Mouse (Mus musculus): ENCODE measurements around the gene Clic3. TPM values are rescaled to one million over a fixed set of nuclear protein-coding genes. Genes with fewer than 3 reads are reported as not detected.

Gene Clic3
- polyA plus RNA-seq (2012; rRNA removed), result 0.14 and 0.23 TPM in 2 replicates

GRCm38 (mm10) chr2:25456205-25456953 lies at the start of gene Clic3:
Clic3 (plus strand) TSS chr2:25456838.

DNA sequence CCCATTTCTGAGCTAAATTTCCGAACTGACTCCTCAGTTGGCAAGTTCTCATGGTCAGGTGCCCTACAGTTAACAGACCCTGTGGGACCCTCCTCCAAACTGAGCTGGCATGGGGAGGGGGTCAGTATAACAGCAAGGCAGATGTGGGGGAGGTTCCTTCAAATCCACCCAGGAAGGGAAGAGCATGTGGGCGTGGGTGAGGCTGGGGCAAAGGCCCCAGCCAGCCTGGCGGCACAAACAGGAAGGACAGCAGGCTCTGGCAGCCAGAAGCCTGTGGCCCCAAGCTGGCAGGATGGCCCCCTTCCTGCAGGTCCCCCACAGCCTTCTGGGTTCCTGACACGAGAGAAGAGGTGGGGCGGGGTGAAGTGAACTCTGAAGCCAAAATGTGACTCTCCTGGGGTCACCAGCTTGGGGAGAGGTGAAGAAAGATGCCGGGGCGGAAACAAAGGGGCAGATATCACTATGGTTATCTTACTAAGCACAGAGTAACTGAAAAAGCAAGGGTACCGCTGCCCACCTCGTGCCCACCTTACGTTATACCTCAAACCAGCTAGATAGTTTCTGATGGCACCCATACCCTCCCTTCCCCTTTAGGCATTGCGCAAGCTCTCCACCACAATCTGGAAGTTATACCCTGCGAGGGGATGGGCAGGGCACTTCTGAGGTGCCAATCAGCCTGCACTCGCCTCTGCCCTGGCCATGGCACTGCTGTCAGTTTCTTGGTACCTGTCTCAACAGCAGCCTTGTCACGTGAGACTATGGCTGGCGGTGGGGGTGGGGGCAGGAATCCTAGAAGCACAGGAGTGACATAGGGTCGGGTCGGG lies 33.8 kb upstream of the Clic3 start, which contains the start of gene Fut7:
TSS of gene Fut7 (plus strand) at position 681 of the 824 bp plus-strand sequence.

DNA sequence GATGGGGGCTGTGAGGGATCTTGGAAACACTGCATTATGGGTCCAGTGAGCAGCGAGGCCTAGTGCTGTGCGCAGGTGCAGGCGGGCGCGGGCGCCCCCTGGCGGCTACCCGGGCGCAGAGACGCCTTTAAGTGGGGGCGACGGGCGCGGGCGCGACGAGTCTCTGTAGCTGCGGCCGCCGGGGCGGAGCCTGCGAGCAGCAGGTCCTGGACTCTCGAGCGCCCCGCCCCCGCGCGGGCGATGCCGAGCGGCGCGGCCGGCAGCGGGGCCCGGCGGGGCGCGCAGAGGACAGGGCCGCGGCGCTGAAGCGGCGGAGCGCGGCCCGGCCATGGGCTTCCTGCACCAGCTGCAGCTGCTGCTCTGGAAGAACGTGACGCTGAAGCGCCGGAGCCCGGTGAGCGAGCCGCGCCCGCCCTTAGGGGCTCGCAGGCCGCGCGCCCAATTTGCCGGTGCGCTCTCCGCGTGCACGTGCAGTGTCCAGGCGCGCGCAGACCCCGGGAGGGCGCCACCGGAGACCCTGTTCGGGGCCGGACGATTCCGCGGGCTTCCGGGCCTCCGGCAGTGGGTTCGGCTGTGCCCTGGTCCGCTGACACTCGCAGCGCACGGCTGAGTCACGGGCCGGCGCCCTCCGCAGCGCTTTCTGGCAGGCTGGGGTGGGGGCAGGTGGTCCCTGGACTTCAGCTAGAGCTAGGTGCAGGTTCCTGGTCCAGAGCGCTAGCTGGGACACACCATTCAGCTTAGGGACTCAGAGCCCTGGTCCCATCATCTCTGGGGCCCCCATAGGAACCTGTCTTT lies 28.0 kb upstream of the Clic3 start, which contains the start of gene Abca2:
TSS of gene Abca2 (plus strand) at position 262 of the 795 bp plus-strand sequence.

GRCm38 (mm10) chr2:25460551-25461309 lies 4.1 kb downstream of the Clic3 start, which contains the start of gene Paxx:
Paxx (minus strand) TSS chr2:25461094.

GRCm38 (mm10) chr2:25469969-25470368 lies 13.3 kb downstream of the Clic3 start, which contains the start of gene Ptgds:
Ptgds (minus strand) TSS chr2:25470046.

DNA sequence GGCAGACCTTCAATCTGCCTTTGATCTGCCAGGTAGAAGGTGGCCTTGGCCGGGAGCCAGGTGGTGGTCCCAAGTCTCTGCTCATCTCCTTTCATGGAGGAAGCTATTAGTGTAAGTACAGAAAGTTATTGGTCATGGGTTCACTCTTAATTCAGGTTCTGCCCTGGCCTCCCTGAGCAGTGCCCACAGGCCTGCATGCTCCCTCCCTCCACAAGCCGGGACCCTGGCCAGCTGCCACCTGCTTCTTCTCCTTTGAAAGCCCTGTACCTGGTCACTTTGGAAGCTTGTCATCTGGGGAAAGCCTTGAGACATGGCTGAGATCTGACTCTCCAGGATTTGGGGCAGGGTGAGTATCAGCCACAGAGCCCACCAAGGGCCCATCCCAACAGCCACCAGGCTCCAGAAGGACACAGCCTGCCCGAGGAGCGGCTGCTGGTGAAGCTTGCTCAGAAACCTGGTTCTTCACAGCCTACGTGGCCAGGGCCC lies 36.9 kb downstream of the Clic3 start, which contains the start of gene Lcn12:
TSS of gene Lcn12 (minus strand) at position 436 of the 486 bp plus-strand sequence.

GRCm38 (mm10) chr2:25500576-25501405 lies 44.2 kb downstream of the Clic3 start, which contains the start of gene Fbxw5:
Fbxw5 (plus strand) TSS chr2:25500750.

GRCm38 (mm10) chr2:25501593-25502486 lies 45.2 kb downstream of the Clic3 start, which contains the start of gene C8g:
C8g (minus strand) TSS chr2:25501719.

Other genes starting within 250 kb of the Clic3 start
- gene Nelfb, start 245.3 kb upstream of the Clic3 start, polyA plus RNA-seq (2012; rRNA removed), result 16.1 and 18.8 TPM in 2 replicates
- gene Stpg3, start 242.2 kb upstream of the Clic3 start, polyA plus RNA-seq (2012; rRNA removed), result not detected in 2 replicates
- 0.03 and 1.2 TPM in 2 replicates for gene Fam166a, start 238.1 kb upstream of the Clic3 start, polyA plus RNA-seq (2012; rRNA removed)
- gene Tubb4b, start 232.1 kb upstream of the Clic3 start, polyA plus RNA-seq (2012; rRNA removed), result 658 and 704 TPM in 2 replicates
- not detected in 2 replicates for gene Slc34a3, start 222.5 kb upstream of the Clic3 start, polyA plus RNA-seq (2012; rRNA removed)
- gene Rnf224, start 220.1 kb upstream of the Clic3 start, polyA plus RNA-seq (2012; rRNA removed), result 0.02 TPM in 1 of 2 replicates, not detected in the other
- gene Rnf208, start 214.6 kb upstream of the Clic3 start, polyA plus RNA-seq (2012; rRNA removed), result 0.60 and 0.69 TPM in 2 replicates
- gene Cysrt1, start 214.4 kb upstream of the Clic3 start, polyA plus RNA-seq (2012; rRNA removed), result not detected in 2 replicates
- gene AL732309.1, start 210.0 kb upstream of the Clic3 start, polyA plus RNA-seq (2012; rRNA removed), result 4.7 and 5.3 TPM in 2 replicates
- 6.5 and 7.9 TPM in 2 replicates for gene Tmem203, start 201.4 kb upstream of the Clic3 start, polyA plus RNA-seq (2012; rRNA removed)
- 2.0 and 3.1 TPM in 2 replicates for gene Tprn, start 194.2 kb upstream of the Clic3 start, polyA plus RNA-seq (2012; rRNA removed)
- 70.9 and 83.9 TPM in 2 replicates for gene Ssna1, start 184.4 kb upstream of the Clic3 start, polyA plus RNA-seq (2012; rRNA removed)
- 21.4 and 24.9 TPM in 2 replicates for gene Anapc2, start 184.4 kb upstream of the Clic3 start, polyA plus RNA-seq (2012; rRNA removed)
- gene Tmem210, start 168.7 kb upstream of the Clic3 start, polyA plus RNA-seq (2012; rRNA removed), result not detected in 2 replicates
- 0.02 TPM in 1 of 2 replicates, not detected in the other for gene Lrrc26, start 166.9 kb upstream of the Clic3 start, polyA plus RNA-seq (2012; rRNA removed)
- gene Grin1, start 137.7 kb upstream of the Clic3 start, polyA plus RNA-seq (2012; rRNA removed), result 0.02 and 0.03 TPM in 2 replicates
- gene Man1b1, start 124.5 kb upstream of the Clic3 start, polyA plus RNA-seq (2012; rRNA removed), result 5.0 and 8.0 TPM in 2 replicates
- gene Dpp7, start 100.5 kb upstream of the Clic3 start, polyA plus RNA-seq (2012; rRNA removed), result 9.5 and 11.0 TPM in 2 replicates
- 3.3 and 4.3 TPM in 2 replicates for gene Uap1l1, start 91.2 kb upstream of the Clic3 start, polyA plus RNA-seq (2012; rRNA removed)
- 18.3 and 19.0 TPM in 2 replicates for gene Sapcd2, start 84.5 kb upstream of the Clic3 start, polyA plus RNA-seq (2012; rRNA removed)
- 0.18 and 0.22 TPM in 2 replicates for gene Entpd2, start 61.0 kb upstream of the Clic3 start, polyA plus RNA-seq (2012; rRNA removed)
- gene Npdc1, start 57.5 kb upstream of the Clic3 start, polyA plus RNA-seq (2012; rRNA removed), result 3.2 and 3.7 TPM in 2 replicates
- gene Fut7, start 33.6 kb upstream of the Clic3 start, polyA plus RNA-seq (2012; rRNA removed), result 0.37 and 0.68 TPM in 2 replicates
- gene Abca2, start 28.1 kb upstream of the Clic3 start, polyA plus RNA-seq (2012; rRNA removed), result 1.9 and 2.4 TPM in 2 replicates
- gene Paxx, start 4.3 kb downstream of the Clic3 start, polyA plus RNA-seq (2012; rRNA removed), result 7.5 and 7.9 TPM in 2 replicates
- 0.21 TPM in 2 replicates for gene Ptgds, start 13.2 kb downstream of the Clic3 start, polyA plus RNA-seq (2012; rRNA removed)
- not detected in 2 replicates for gene Lcn12, start 37.1 kb downstream of the Clic3 start, polyA plus RNA-seq (2012; rRNA removed)
- 4.5 and 8.5 TPM in 2 replicates for gene Fbxw5, start 43.9 kb downstream of the Clic3 start, polyA plus RNA-seq (2012; rRNA removed)
- 19.1 and 24.6 TPM in 2 replicates for gene C8g, start 44.9 kb downstream of the Clic3 start, polyA plus RNA-seq (2012; rRNA removed)
- gene Traf2, start 90.1 kb downstream of the Clic3 start, polyA plus RNA-seq (2012; rRNA removed), result 5.3 and 6.8 TPM in 2 replicates
- 107 and 113 TPM in 2 replicates for gene Edf1, start 101.0 kb downstream of the Clic3 start, polyA plus RNA-seq (2012; rRNA removed)
- 6.2 and 6.3 TPM in 2 replicates for gene Mamdc4, start 118.0 kb downstream of the Clic3 start, polyA plus RNA-seq (2012; rRNA removed)
- gene Phpt1, start 118.4 kb downstream of the Clic3 start, polyA plus RNA-seq (2012; rRNA removed), result 32.3 and 33.8 TPM in 2 replicates
- gene Ajm1, start 124.9 kb downstream of the Clic3 start, polyA plus RNA-seq (2012; rRNA removed), result 0.02 and 0.06 TPM in 2 replicates
- gene Rabl6, start 151.7 kb downstream of the Clic3 start, polyA plus RNA-seq (2012; rRNA removed), result 20.4 and 22.4 TPM in 2 replicates
- gene Ccdc183, start 160.8 kb downstream of the Clic3 start, polyA plus RNA-seq (2012; rRNA removed), result not detected in 2 replicates
- 9.5 and 10.0 TPM in 2 replicates for gene Tmem141, start 165.2 kb downstream of the Clic3 start, polyA plus RNA-seq (2012; rRNA removed)
- 21.6 and 24.9 TPM in 2 replicates for gene Fcna, start 171.2 kb downstream of the Clic3 start, polyA plus RNA-seq (2012; rRNA removed)
- not detected in 2 replicates for gene Lcn8, start 196.3 kb downstream of the Clic3 start, polyA plus RNA-seq (2012; rRNA removed)
- not detected in 2 replicates for gene Lcn5, start 201.1 kb downstream of the Clic3 start, polyA plus RNA-seq (2012; rRNA removed)
- gene Lcn6, start 219.9 kb downstream of the Clic3 start, polyA plus RNA-seq (2012; rRNA removed), result not detected in 2 replicates
- not detected in 2 replicates for gene Lcn10, start 225.9 kb downstream of the Clic3 start, polyA plus RNA-seq (2012; rRNA removed)
- not detected in 2 replicates for gene Obp2a, start 243.2 kb downstream of the Clic3 start, polyA plus RNA-seq (2012; rRNA removed)
- gene Bmyc, start 249.9 kb downstream of the Clic3 start, polyA plus RNA-seq (2012; rRNA removed), result 4.2 TPM in 2 replicates